Mouse (Mus musculus) embryonic fibroblast, embryonic 13.5 days (primary cell): ENCODE results near the gene Rexo5. TPM values are rescaled to one million over a fixed set of nuclear protein-coding genes. Genes with fewer than 3 reads are reported as not detected.

Experiments
- H3K27ac ChIP-seq: 2 replicates; pipeline ENCODE4 v1.5.1; 2012; ENCODE audit warnings: low read length, control low read depth, inconsistent platforms; ENCODE audit not compliant: insufficient read depth
- H3K4me1 ChIP-seq: 2 replicates; pipeline ENCODE4 v1.6.1; 2011; ENCODE audit warnings: low read length; ENCODE audit not compliant: control insufficient read depth, insufficient read depth
- H3K4me3 ChIP-seq: 2 replicates; pipeline ENCODE4 v1.5.1; 2011; ENCODE audit warnings: mild to moderate bottlenecking, control low read depth, low read length; ENCODE audit not compliant: insufficient read depth
- CTCF ChIP-seq: IDR thresholded peaks from 2 replicates; pipeline ENCODE4 v1.5.1; 2011; ENCODE audit warnings: mild to moderate bottlenecking, control low read depth, low read length, moderate library complexity, borderline replicate concordance; ENCODE audit not compliant: insufficient read depth
- POLR2A ChIP-seq: IDR thresholded peaks from 2 replicates; pipeline ENCODE4 v1.6.1; 2011; ENCODE audit warnings: low read depth, mild to moderate bottlenecking, control low read depth, low read length, moderate library complexity
- polyA plus RNA-seq: library from polyadenylated mRNA; stranded (reverse); fragments of >200 nt; gene quantifications from 2 replicates; pipeline ENCODE4 v1.2.4, GENCODE M21; 2011; ENCODE audit warnings: low read depth; ENCODE audit not compliant: missing spikeins, insufficient read length

Gene Rexo5
- polyA plus RNA-seq, 1 experiment: 16.4 TPM

- Histone ChIP-seq H3K27ac (no peak overlapping the region), H3K4me3 (no peak overlapping the region), H3K4me1 (peaks cover 13% of the 10 kb centered on the region)
- no peak for TF ChIP-seq CTCF
- TF ChIP-seq POLR2A: no peak
These were observed 65.7 kb downstream of the Rexo5 start for GRCm38 (mm10) chr7:119859476-119859875.

- H3K27ac ChIP-seq: peak overlapping the region; percentile 100
These were observed 66.3 kb downstream of the Rexo5 start for GRCm38 (mm10) chr7:119860116-119860515.

GRCm38 (mm10) chr7:119860554-119860953 is 66.7 kb downstream of the Rexo5 start:
- Histone ChIP-seq H3K4me1 (peaks cover 13% of the 10 kb centered on the region), H3K27ac (peak overlapping the region; percentile 100), H3K4me3 (no peak overlapping the region)
- TF ChIP-seq CTCF: no peak
- no peak for TF ChIP-seq POLR2A

More at GRCm38 (mm10) chr7:119860116-119860515, 66.3 kb downstream of the Rexo5 start:
- Histone ChIP-seq H3K4me1 (peaks cover 13% of the 10 kb centered on the region), H3K4me3 (no peak overlapping the region)
- TF ChIP-seq CTCF (no peak), POLR2A (no peak)

GRCm38 (mm10) chr7:119860971-119861334 is 67.1 kb downstream of the Rexo5 start:
- H3K27ac ChIP-seq: peak overlapping the region; percentile 100

GRCm38 (mm10) chr7:119861335-119862091 is 67.7 kb downstream of the Rexo5 start:
- Histone ChIP-seq H3K4me1 (peaks cover 13% of the 10 kb centered on the region), H3K4me3 (no peak overlapping the region), H3K27ac (peak overlapping the region; percentile 100)
- no peak for TF ChIP-seq POLR2A
- TF ChIP-seq CTCF: no peak

More at GRCm38 (mm10) chr7:119860971-119861334, 67.1 kb downstream of the Rexo5 start:
- Histone ChIP-seq H3K4me3 (no peak overlapping the region), H3K4me1 (peaks cover 13% of the 10 kb centered on the region)
- TF ChIP-seq CTCF (no peak), POLR2A (no peak)

GRCm38 (mm10) chr7:119862167-119862566 is 68.4 kb downstream of the Rexo5 start:
- no peak for TF ChIP-seq POLR2A
- TF ChIP-seq CTCF: no peak
- Histone ChIP-seq H3K4me1 (peaks cover 13% of the 10 kb centered on the region), H3K4me3 (no peak overlapping the region), H3K27ac (peak overlapping the region; percentile 100)

- no peak overlapping the region for H3K4me3 ChIP-seq
- no peak for TF ChIP-seq CTCF
- no peak for TF ChIP-seq POLR2A
- H3K4me1 ChIP-seq: peaks cover 13% of the 10 kb centered on the region
- no peak overlapping the region for H3K27ac ChIP-seq
These were observed 70.7 kb downstream of the Rexo5 start for GRCm38 (mm10) chr7:119864500-119864899.

GRCm38 (mm10) chr7:119866136-119866535 is 72.3 kb downstream of the Rexo5 start:
- H3K27ac ChIP-seq: no peak overlapping the region
- H3K4me3 ChIP-seq: no peak overlapping the region
- TF ChIP-seq POLR2A: no peak
- TF ChIP-seq CTCF: no peak
- peaks cover 6% of the 10 kb centered on the region; the same call in 1 of the 2 replicates for H3K4me1 ChIP-seq

- Histone ChIP-seq H3K4me3 (no peak overlapping the region), H3K4me1 (no peaks in the 10 kb centered on the region), H3K27ac (no peak overlapping the region)
- TF ChIP-seq POLR2A (no peak), CTCF (no peak)
These were observed 78.4 kb downstream of the Rexo5 start for GRCm38 (mm10) chr7:119872204-119872603.

GRCm38 (mm10) chr7:119873050-119873449 is 79.2 kb downstream of the Rexo5 start:
- H3K27ac ChIP-seq: no peak overlapping the region
- no peak for TF ChIP-seq CTCF
- TF ChIP-seq POLR2A: no peak
- no peak overlapping the region for H3K4me3 ChIP-seq
- H3K4me1 ChIP-seq: no peaks in the 10 kb centered on the region

- 0 out of 2 replicates have a peak, but pooled peaks cover 2% of the 10 kb centered on the region for H3K4me1 ChIP-seq
- TF ChIP-seq CTCF: no peak
- TF ChIP-seq POLR2A: no peak
- no peak overlapping the region for H3K4me3 ChIP-seq
These were observed 82.1 kb downstream of the Rexo5 start for GRCm38 (mm10) chr7:119875776-119876440.

More at GRCm38 (mm10) chr7:119875776-119876440, 82.1 kb downstream of the Rexo5 start:
- peak overlapping the region; percentile 41; the same call in 1 of the 2 replicates for H3K27ac ChIP-seq
